Mouse (Mus musculus) cerebellum, adult 2 months (tissue): ENCODE results near the gene Hist3h2ba. TPM values are rescaled to one million over a fixed set of nuclear protein-coding genes. Genes with fewer than 3 reads are reported as not detected.

Experiments used
- DNase-seq, 2 experiments: peaks; one replicate each; pipeline ENCODE4 v3.0.0; 2021
- H3K27ac ChIP-seq: fragments of 200-500 bp; 2 replicates; pipeline ENCODE4 v1.5.1; 2012; ENCODE audit warnings: low read length, control low read depth, inconsistent platforms; ENCODE audit not compliant: insufficient read depth
- H3K27me3 ChIP-seq: fragments of 200-500 bp; 2 replicates; pipeline ENCODE4 v1.6.1; 2012; ENCODE audit warnings: inconsistent platforms, mild to moderate bottlenecking, low read length, moderate library complexity; ENCODE audit not compliant: control insufficient read depth, insufficient read depth
- H3K4me1 ChIP-seq: fragments of 200-500 bp; 2 replicates; pipeline ENCODE4 v1.6.1; 2011; ENCODE audit warnings: low read length; ENCODE audit not compliant: control insufficient read depth, insufficient read depth
- H3K4me3 ChIP-seq: fragments of 200-500 bp; replicated peaks from 2 replicates; pipeline ENCODE3; 2011; ENCODE audit warnings: mild to moderate bottlenecking, low read depth, low read length, control low read depth; ENCODE audit not compliant: insufficient read depth
- CTCF ChIP-seq: fragments of 200-500 bp; IDR thresholded peaks from 2 replicates; pipeline ENCODE4 v1.5.1; 2011; ENCODE audit warnings: low read depth, mild to moderate bottlenecking, control low read depth, low read length, moderate library complexity, borderline replicate concordance; ENCODE audit not compliant: insufficient read depth
- POLR2A ChIP-seq: fragments of 200-500 bp; IDR thresholded peaks from 2 replicates; pipeline ENCODE4 v1.6.1; 2011; ENCODE audit warnings: low read length, control low read depth, borderline replicate concordance; ENCODE audit not compliant: insufficient read depth
- WGBS: fragments of 180-500 bp; shearing (Covaris S2); methylation state at CpG from one replicate; pipeline ENCODE4 v1.1.7; 2018; 5-methylcytosine and 5-hydroxymethylcytosine counted together
- polyA plus RNA-seq: library from polyadenylated mRNA; depleted of rRNA; stranded (reverse); fragments of >200 nt; gene quantifications from 2 replicates; pipeline ENCODE4 v1.2.3, GENCODE M21; 2012

Gene Hist3h2ba
- polyA plus RNA-seq, 1 experiment: 154 TPM

DNA sequence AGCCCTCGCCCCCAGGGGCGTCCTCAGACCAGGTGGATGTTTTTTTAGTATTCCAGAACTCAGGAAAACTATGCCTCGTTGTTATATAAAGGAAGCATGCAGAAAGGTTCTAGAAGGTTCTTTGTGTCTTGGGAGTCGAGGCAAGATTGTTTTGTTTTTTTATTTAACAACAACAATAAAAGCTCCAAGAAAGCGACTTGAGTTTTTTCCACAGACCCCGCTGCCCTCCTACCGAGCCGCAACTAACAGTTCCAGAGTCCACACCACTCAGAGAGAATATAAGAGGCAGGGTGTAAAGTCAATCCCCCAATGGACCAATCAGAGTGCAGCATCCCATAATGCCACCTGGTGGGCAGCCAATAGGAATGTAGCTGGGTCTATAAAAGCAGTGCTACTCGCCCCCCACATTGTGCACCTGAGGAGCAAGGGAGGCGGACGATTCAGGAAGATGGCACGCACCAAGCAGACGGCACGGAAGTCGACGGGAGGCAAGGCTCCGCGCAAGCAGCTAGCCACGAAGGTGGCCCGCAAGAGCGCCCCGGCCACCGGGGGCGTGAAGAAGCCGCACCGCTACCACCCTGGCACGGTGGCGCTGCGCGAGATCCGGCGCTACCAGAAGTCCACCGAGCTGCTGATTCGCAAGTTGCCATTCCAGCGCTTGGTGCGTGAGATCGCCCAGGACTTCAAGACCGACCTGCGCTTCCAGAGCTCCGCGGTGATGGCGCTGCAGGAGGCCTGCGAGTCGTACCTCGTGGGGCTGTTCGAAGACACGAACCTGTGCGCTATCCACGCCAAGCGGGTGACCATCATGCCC is 12.9 kb downstream of the Hist3h2ba start:
- Histone ChIP-seq H3K4me1 (peaks cover 9% of the 10 kb centered on the region; the same call in 1 of the 2 replicates), H3K27ac (no peak overlapping the region), H3K27me3 (no peaks in the 10 kb centered on the region), H3K4me3 (no peak overlapping the region)
- WGBS: 62% methylated on average over 50 of the region's 50 CpGs
- no peak for DNase-seq
- TF ChIP-seq POLR2A (no peak), CTCF (no peak)

DNA sequence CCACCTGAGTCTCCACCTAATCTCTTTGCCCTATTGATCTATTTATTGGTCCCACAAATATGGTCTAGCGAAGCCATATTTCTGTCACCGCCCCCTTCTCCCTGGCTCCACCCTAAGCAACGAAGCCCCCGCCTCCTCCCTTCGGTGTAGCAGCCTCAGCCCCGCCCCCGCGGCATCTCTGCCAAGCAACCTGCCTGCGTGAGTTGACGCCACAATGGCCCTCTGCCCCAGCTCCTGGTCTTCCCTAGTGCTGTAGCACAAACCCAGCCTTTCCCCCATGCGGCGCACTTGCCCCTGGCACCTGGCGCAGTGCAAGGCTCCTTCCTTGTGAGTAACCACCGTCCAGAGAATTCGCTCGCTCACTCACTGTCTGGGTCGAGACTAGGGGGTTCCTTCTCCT is 14.8 kb downstream of the Hist3h2ba start:
- WGBS: 28% methylated on average over 17 of the region's 17 CpGs
- TF ChIP-seq CTCF (no peak), POLR2A (no peak)
- DNase-seq: peak in 1 of 2 experiments; percentile 48

DNA sequence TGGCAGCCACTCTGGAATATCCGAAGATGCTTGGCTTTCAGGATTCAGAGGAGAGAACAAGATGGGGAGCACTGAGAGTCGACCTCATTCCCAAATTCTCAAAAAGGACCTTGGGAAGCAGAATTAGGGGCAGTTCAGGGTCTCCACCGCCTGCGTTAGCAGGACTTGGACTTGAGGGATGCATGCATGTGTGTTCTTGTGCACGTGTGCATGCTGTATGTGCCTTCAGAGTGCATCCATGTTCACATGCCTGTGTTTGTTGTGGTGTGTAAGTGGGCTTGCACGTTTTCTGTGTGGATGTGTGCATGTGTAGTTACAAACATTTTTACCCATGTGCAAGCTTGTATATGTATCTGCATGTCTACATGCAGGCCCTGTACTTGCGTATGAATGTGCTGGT is 15.5 kb downstream of the Hist3h2ba start:
- WGBS: 84% methylated on average over 7 of the region's 7 CpGs
- no peaks in the 10 kb centered on the region; the same call in 1 of the 2 replicates for H3K4me1 ChIP-seq
- TF ChIP-seq POLR2A (no peak), CTCF (no peak)
- DNase-seq: no peak
- no peak overlapping the region for H3K4me3 ChIP-seq
- H3K27me3 ChIP-seq: no peaks in the 10 kb centered on the region
- no peak overlapping the region for H3K27ac ChIP-seq

More for the DNA sequence above, 14.8 kb downstream of the Hist3h2ba start:
- Histone ChIP-seq H3K4me1 (no peaks in the 10 kb centered on the region; the same call in 1 of the 2 replicates), H3K27me3 (no peaks in the 10 kb centered on the region), H3K4me3 (no peak overlapping the region), H3K27ac (no peak overlapping the region)

DNA sequence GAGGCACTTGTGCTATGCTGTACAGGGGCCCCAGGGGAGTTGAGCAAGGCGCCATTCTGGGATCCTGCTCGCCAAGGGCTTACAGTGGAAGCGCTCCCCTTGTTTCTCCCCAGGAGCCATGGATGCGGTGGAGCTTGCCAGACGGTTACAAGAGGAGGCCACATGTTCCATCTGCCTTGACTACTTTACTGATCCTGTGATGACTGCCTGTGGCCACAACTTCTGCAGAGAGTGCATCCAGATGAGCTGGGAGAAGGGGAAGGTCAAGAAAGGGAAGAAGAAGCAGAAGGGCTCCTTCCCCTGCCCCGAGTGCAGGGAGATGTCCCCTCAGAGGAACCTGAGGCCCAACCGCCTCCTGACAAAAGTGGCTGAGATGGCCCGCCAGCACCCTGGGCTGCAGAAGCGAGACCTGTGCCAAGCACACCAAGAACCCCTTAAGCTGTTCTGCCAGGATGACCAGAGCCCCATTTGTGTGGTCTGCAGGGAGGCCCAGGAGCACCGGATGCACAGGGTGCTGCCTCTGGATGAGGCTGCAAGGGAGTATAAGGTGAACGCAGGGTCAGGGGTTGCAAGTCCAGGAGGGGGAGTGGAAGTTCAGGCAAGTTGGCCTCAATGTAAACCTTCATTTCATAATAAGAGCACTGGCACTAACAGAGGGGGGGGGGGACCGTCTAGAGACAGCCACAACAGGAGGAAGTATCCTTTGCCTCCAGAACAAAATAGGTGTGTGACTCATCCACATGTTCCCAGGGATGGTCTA is 16.5 kb downstream of the Hist3h2ba start:
- Histone ChIP-seq H3K4me1 (no peaks in the 10 kb centered on the region), H3K4me3 (no peak overlapping the region), H3K27ac (no peak overlapping the region), H3K27me3 (no peaks in the 10 kb centered on the region)
- WGBS: 25% methylated on average over 12 of the region's 12 CpGs
- TF ChIP-seq POLR2A: no peak
- TF ChIP-seq CTCF: no peak
- DNase-seq: no peak

DNA sequence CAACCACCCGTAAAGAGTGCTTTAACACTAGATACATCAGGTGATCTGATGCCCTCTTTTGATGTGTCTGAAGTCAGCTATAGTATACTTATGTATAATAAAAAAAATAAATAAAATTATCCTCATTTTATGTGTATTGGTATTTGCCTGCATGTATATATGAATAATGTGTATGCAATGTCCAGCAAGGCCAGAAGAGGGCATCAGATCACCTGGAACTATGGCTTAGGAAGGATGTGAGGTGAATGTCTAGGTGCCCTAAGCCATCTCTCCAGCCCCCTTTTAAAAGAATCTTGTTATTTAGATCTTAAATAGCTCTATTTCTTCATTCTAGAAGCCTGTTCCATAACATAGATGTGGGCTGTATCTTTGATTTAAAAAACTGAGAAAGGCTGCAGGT is 18.6 kb downstream of the Hist3h2ba start:
- Histone ChIP-seq H3K27me3 (no peaks in the 10 kb centered on the region), H3K4me3 (no peak overlapping the region), H3K4me1 (no peaks in the 10 kb centered on the region), H3K27ac (no peak overlapping the region)
- TF ChIP-seq CTCF: no peak
- no peak for TF ChIP-seq POLR2A
- WGBS: 100% methylated on average over 1 of the region's 1 CpGs
- no peak for DNase-seq

DNA sequence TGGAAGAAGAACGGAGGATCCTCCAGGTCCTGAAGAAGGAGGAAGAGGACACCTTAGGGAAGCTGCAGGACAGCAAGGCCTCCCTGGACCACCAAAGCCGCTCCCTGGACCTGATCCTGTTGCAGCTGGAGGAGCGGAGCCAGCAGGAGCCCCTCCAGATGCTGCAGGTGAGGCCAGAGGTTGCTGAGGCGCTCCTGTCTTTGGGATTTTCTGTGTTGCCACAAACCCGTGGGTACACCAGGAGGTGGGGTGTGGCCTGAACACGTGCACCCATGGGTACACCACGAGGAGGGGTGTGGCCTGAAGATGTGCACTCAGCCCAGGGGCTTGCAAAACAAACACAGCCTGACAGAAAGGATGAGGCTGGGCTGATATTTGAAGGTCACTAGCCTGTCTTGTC is 19.8 kb downstream of the Hist3h2ba start:
- TF ChIP-seq POLR2A: no peak
- no peak for TF ChIP-seq CTCF
- Histone ChIP-seq H3K27me3 (no peaks in the 10 kb centered on the region), H3K4me1 (no peaks in the 10 kb centered on the region), H3K27ac (no peak overlapping the region), H3K4me3 (no peak overlapping the region)
- 78% methylated on average over 7 of the region's 7 CpGs for WGBS
- DNase-seq: no peak

DNA sequence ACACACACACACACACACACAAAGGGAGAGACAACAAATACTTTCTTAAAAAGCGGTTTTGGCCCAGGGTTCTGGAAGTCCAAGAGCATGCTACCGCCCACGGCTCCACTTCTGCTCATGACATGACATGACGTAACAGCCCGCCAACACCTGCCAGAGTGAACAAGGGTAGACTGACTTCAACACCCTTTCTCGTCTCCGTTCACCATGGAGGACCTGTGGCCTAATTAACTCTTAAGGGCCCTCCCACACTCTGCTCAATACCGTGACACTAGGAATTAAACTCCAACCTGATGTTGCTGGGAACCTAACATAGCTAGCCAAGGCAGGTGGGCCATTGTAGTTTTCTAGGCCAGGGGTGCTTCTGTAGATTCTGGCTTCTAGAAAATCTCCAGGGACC is 20.3 kb downstream of the Hist3h2ba start:
- Histone ChIP-seq H3K27ac (no peak overlapping the region), H3K4me1 (no peaks in the 10 kb centered on the region), H3K27me3 (no peaks in the 10 kb centered on the region), H3K4me3 (no peak overlapping the region)
- no peak for DNase-seq
- WGBS: 79% methylated on average over 8 of the region's 8 CpGs
- no peak for TF ChIP-seq POLR2A
- TF ChIP-seq CTCF: no peak

DNA sequence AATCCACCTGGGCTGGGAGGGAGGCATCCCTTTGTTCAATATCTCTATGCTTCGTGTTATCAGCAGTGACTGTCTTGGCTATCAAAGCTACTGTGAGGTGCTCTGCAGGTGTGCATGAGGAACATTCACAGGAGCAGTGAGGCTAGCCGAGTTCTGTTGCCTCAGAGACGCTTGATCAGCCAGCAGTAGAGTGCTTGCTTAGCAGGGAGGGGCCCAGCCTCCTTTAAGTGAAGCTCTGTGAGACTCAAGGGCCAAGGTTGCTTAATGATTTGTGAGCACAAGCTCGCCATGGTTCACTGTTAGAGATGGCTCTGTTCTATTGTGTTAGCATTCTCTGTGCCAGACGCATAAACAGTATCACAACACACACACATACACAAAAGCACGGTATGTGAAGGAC is 20.9 kb downstream of the Hist3h2ba start:
- TF ChIP-seq POLR2A (no peak), CTCF (no peak)
- DNase-seq: no peak
- no peaks in the 10 kb centered on the region for H3K4me1 ChIP-seq
- H3K4me3 ChIP-seq: no peak overlapping the region
- H3K27me3 ChIP-seq: no peaks in the 10 kb centered on the region
- no peak overlapping the region for H3K27ac ChIP-seq
- WGBS: 73% methylated on average over 6 of the region's 6 CpGs
